In the genomic region with DNA sequence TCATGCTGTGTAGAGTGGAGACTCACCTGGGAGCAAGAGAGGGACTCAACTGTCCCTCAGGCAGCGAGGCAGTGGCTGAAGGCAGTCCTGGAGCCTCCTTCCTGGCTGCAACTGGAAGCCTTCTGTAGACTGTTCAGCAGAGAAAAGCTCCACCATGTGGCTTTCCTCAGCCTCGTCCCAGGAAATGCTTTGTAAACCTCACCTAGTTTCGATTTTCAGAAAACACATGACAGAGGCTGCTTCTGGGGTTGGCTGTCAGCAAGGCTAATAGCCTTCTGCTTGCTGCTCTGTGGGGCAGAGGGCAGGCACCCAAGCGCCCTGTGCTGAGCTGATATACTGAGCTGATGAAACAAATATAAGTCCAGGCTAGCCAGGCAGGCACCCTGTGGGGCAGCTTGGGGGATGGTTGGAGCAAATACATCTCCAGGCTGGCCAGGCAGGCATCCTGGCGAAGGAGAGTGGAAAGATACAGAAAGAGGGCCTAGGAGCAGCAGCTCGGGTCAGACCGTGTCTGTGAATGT, we compare ENCODE assay signal across 8 mouse cellular contexts. TPM values are rescaled to one million over a fixed set of nuclear protein-coding genes. Genes with fewer than 3 reads are reported as not detected.
A peak's percentile ranks its signal among the peaks of the same experiment; 100 is the strongest.
DNase-seq lines count a peak whose midpoint lies in the region; ATAC-seq and TF ChIP-seq lines count a peak whose summit lies in the region.

A gene (minus strand): TSS at position 333 of the 521 bp plus-strand sequence.

- H3K79me2 ChIP-seq in myocyte (ENCODE audit: control insufficient read depth, insufficient read depth) = no peaks in the 10 kb centered on the region

- WGBS in limb, embryonic 12.5 days = 38% methylated on average over 7 of the region's 7 CpGs

- no peak for DNase-seq in testis, postnatal 14 days (ENCODE audit: low spot score)
- peak; percentile 81 to 85 for DNase-seq in heart, adult 9 months (ENCODE audit: low spot score in 2 of 2)
- DNase-seq in kidney, adult 9 months = peak; percentile 87
- DNase-seq in thymus, postnatal 14 days = peak; percentile 77

- H3K4me3 ChIP-seq in testis, adult 2 months (ENCODE audit: control insufficient read depth, low read depth, low read length) = no peak within 1 kb of the TSS
- no peak within 1 kb of the TSS for H3K4me3 ChIP-seq in limb, embryonic 12.5 days (replicated peaks)
- H3K4me3 ChIP-seq in myocyte = no peak within 1 kb of the TSS

- H3K9me3 ChIP-seq in limb, embryonic 12.5 days = no peaks in the 10 kb centered on the region

- TF ChIP-seq CTCF in testis, adult 2 months (IDR thresholded peaks at IDR 0.05; ENCODE audit: control insufficient read depth, insufficient read depth, insufficient replicate concordance, low read depth, low read length) = no peak

- H3K27me3 ChIP-seq in testis, adult 2 months (ENCODE audit: control insufficient read depth, insufficient read depth, low read length) = no peaks in the 10 kb centered on the region
- no peaks in the 10 kb centered on the region for H3K27me3 ChIP-seq in limb, embryonic 12.5 days
- H3K27me3 ChIP-seq in myocyte (ENCODE audit: control insufficient read depth, insufficient read depth, insufficient read length) = no peaks in the 10 kb centered on the region

- H3K36me3 ChIP-seq in testis, adult 2 months (ENCODE audit: control insufficient read depth, insufficient read depth, low read length) = no peaks in the 10 kb centered on the region; the same call in 1 of the 2 replicates
- H3K36me3 ChIP-seq in limb, embryonic 12.5 days = peaks cover 20% of the 10 kb centered on the region
- H3K36me3 ChIP-seq in myocyte (ENCODE audit: control insufficient read depth, insufficient read depth) = no peaks in the 10 kb centered on the region

- peak; percentile 77 for ATAC-seq in common myeloid progenitor, adult 5-6 weeks (replicated peaks; ENCODE audit: low read depth, poor library complexity, severe bottlenecking)
- ATAC-seq in limb, embryonic 12.5 days (ENCODE audit: insufficient number of reproducible peaks, insufficient read depth, low FRiP score, low TSS enrichment, low read depth) = 0 out of 2 replicates have a peak, but pooled peaks have one; percentile 7

- peak within 1 kb of the TSS; percentile 23; the same call in 1 of the 2 replicates for H3K9ac ChIP-seq in limb, embryonic 12.5 days (replicated peaks)

- no peak within 1 kb of the TSS for H3ac ChIP-seq in myocyte (ENCODE audit: control insufficient read depth, insufficient read length)

- H3K4me1 ChIP-seq in testis, adult 2 months (ENCODE audit: control insufficient read depth, insufficient read depth, low read length) = no peaks in the 10 kb centered on the region
- H3K4me1 ChIP-seq in limb, embryonic 12.5 days (replicated peaks) = peaks cover 33% of the 10 kb centered on the region

- peak within 1 kb of the TSS; percentile 8; the same call in 1 of the 2 replicates for H3K4me2 ChIP-seq in limb, embryonic 12.5 days
- peak within 1 kb of the TSS; percentile 79 for H3K4me2 ChIP-seq in myocyte (ENCODE audit: low read depth)

- peak; percentile 10 for TF ChIP-seq POLR2A in testis, adult 2 months (IDR thresholded peaks at IDR 0.05; ENCODE audit: control insufficient read depth, low read depth, low read length)
- no peak for TF ChIP-seq POLR2A in myocyte (IDR thresholded peaks at IDR 0.05; ENCODE audit: insufficient read length, low read depth)

- peak within 1 kb of the TSS; percentile 41; the same call in 1 of the 2 replicates for H3K27ac ChIP-seq in testis, adult 2 months (ENCODE audit: control insufficient read depth, insufficient read depth, low read depth, low read length)
- peak within 1 kb of the TSS; percentile 87 for H3K27ac ChIP-seq in limb, embryonic 12.5 days

TF ChIP-seq in myocyte, 11 proteins besides CTCF, POLR2A, EP300 and RAD21:
- TF ChIP-seq MYOG (IDR thresholded peaks at IDR 0.05; ENCODE audit: control insufficient read depth in 1 of 3, insufficient read depth in 1 of 3, insufficient read length in 2 of 3, low read depth in 2 of 3) = no peak
- no peak for TF ChIP-seq TCF3 (IDR thresholded peaks at IDR 0.05; ENCODE audit: insufficient read length, low read depth)
- no peak for TF ChIP-seq USF1 (IDR thresholded peaks at IDR 0.05; ENCODE audit: low read depth)

RNA-seq across cellular contexts. Expression of the gene that starts here (rescaled TPM):
- polyA plus RNA-seq in testis, adult 2 months (2012; rRNA removed) = 22.7 and 23.3 TPM in 2 replicates
- total RNA-seq in common myeloid progenitor, adult 5-6 weeks (2017) = 107 and 108 TPM in 2 replicates
- 4.1 and 4.3 TPM in 2 replicates for polyA plus RNA-seq in limb, embryonic 12.5 days (2016; fragmentation: Nextera tagmentation; extraction: Ambion mirVana)
- polyA plus RNA-seq in myocyte (2012; fragmentation: generic; extraction: Trizol) = 16.4 TPM
